Mouse (Mus musculus) forebrain, embryonic 16.5 days (tissue): ENCODE data around the gene Ckb. TPM values are rescaled to one million over a fixed set of nuclear protein-coding genes. Genes with fewer than 3 reads are reported as not detected.
A peak's percentile ranks its signal among the peaks of the same experiment; 100 is the strongest.
"Not testable (repeated sequence)": the region's sequence is repeated elsewhere in the genome, so short reads cannot be mapped to it uniquely, and the experiment has no call there.

Experiments used
- ATAC-seq: fragments of 200-750 bp; cut with Nextera tagmentation; 2 replicates; pipeline ENCODE4 v1.8.0; 2017; ENCODE audit warnings: mild to moderate bottlenecking, moderate library complexity
- H3K27ac ChIP-seq: fragments of 300-500 bp; sonication (generic); 2 replicates; pipeline ENCODE4 v1.5.1; 2014; ENCODE audit warnings: low read length, control low read depth
- H3K27me3 ChIP-seq: fragments of 300-500 bp; sonication (generic); replicated peaks from 2 replicates; pipeline ENCODE4 v1.6.1; 2014; ENCODE audit warnings: low read length; ENCODE audit not compliant: control insufficient read depth, insufficient read depth
- H3K36me3 ChIP-seq: fragments of 300-500 bp; sonication (generic); 2 replicates; pipeline ENCODE4 v1.6.1; 2014; ENCODE audit not compliant: control insufficient read depth, insufficient read depth
- H3K4me1 ChIP-seq: fragments of 300-500 bp; sonication (generic); replicated peaks from 2 replicates; pipeline ENCODE4 v1.6.1; 2014; ENCODE audit warnings: low read length; ENCODE audit not compliant: control insufficient read depth, insufficient read depth
- H3K4me2 ChIP-seq: fragments of 300-500 bp; sonication (generic); 2 replicates; pipeline ENCODE4 v1.6.1; 2014; ENCODE audit warnings: mild to moderate bottlenecking, low read length, control low read depth
- H3K4me3 ChIP-seq: fragments of 300-500 bp; sonication (generic); replicated peaks from 2 replicates; pipeline ENCODE4 v1.5.1; 2014; ENCODE audit warnings: mild to moderate bottlenecking, low read length, control low read depth
- H3K9ac ChIP-seq: fragments of 300-500 bp; sonication (generic); replicated peaks from 2 replicates; pipeline ENCODE4 v1.6.1; 2014; ENCODE audit warnings: low read depth, low read length, control low read depth
- H3K9me3 ChIP-seq: fragments of 300-500 bp; sonication (generic); 2 replicates; pipeline ENCODE4 v1.6.1; 2016; ENCODE audit warnings: low read length; ENCODE audit not compliant: control insufficient read depth
- WGBS: fragments of 180-500 bp; shearing (Covaris S2); extraction: QIAGEN DNeasy Blood & Tissue Kit; methylation state at CpG from one replicate; pipeline ENCODE4 v1.1.7; 2014; 5-methylcytosine and 5-hydroxymethylcytosine counted together
- polyA plus RNA-seq: library from polyadenylated mRNA; unstranded; fragments of >200 nt; fragmentation: Nextera tagmentation; extraction: Ambion mirVana; gene quantifications from 2 replicates; pipeline ENCODE4 v1.2.1, GENCODE M21; 2015

The Ckb gene
- polyA plus RNA-seq: 1,407 and 1,413 TPM in 2 replicates

GRCm38 (mm10) chr12:111672176-111672575 lies at the start of gene Ckb:
Ckb (minus strand) TSS chr12:111672338.
- Histone ChIP-seq H3K4me2 (peak within 1 kb of the TSS; percentile 68), H3K27me3 (no peaks in the 10 kb centered on the region), H3K27ac (peak within 1 kb of the TSS; percentile 92), H3K36me3 (no peaks in the 10 kb centered on the region; the same call in 1 of the 2 replicates), H3K4me1 (peaks cover 34% of the 10 kb centered on the region), H3K9me3 (no peaks in the 10 kb centered on the region), H3K4me3 (peak within 1 kb of the TSS; percentile 94), H3K9ac (peak within 1 kb of the TSS; percentile 98)
- peak; percentile 91 for ATAC-seq
- under 1% methylated on average over 31 of the region's 31 CpGs for WGBS

GRCm38 (mm10) chr12:111720222-111720621 lies 48.1 kb upstream of the Ckb start:
- H3K9ac ChIP-seq: no peak overlapping the region
- WGBS: 84% methylated on average over 4 of the region's 4 CpGs
- H3K4me1 ChIP-seq: peaks cover 5% of the 10 kb centered on the region
- H3K27me3 ChIP-seq: no peaks in the 10 kb centered on the region
- H3K4me3 ChIP-seq: no peak overlapping the region
- no peak overlapping the region for H3K27ac ChIP-seq
- H3K36me3 ChIP-seq: no peaks in the 10 kb centered on the region; the same call in none of the 2 replicates
- H3K4me2 ChIP-seq: no peak overlapping the region
- no peaks in the 10 kb centered on the region for H3K9me3 ChIP-seq
- no peak for ATAC-seq

- H3K9ac ChIP-seq: no peak overlapping the region; the same call in 1 of the 2 replicates
- H3K27me3 ChIP-seq: no peaks in the 10 kb centered on the region
- no peaks in the 10 kb centered on the region; the same call in none of the 2 replicates for H3K36me3 ChIP-seq
- WGBS: 25% methylated on average over 8 of the region's 8 CpGs
- peak overlapping the region; percentile 58 for H3K27ac ChIP-seq
- no peak overlapping the region for H3K4me2 ChIP-seq
- no peaks in the 10 kb centered on the region for H3K9me3 ChIP-seq
- H3K4me3 ChIP-seq: no peak overlapping the region
- H3K4me1 ChIP-seq: peaks cover 12% of the 10 kb centered on the region
- ATAC-seq: no peak; the same call in 1 of the 2 replicates
Observed at GRCm38 (mm10) chr12:111718656-111719055, 46.5 kb upstream of the Ckb start.

- Histone ChIP-seq H3K9me3 (no peaks in the 10 kb centered on the region), H3K27ac (no peak overlapping the region), H3K4me1 (peaks cover 19% of the 10 kb centered on the region), H3K4me2 (no peak overlapping the region), H3K36me3 (no peaks in the 10 kb centered on the region; the same call in 1 of the 2 replicates), H3K27me3 (no peaks in the 10 kb centered on the region), H3K4me3 (no peak overlapping the region), H3K9ac (no peak overlapping the region)
- WGBS: 97% methylated on average over 7 of the region's 7 CpGs
- no peak for ATAC-seq
Observed at GRCm38 (mm10) chr12:111716505-111716904, 44.4 kb upstream of the Ckb start.

GRCm38 (mm10) chr12:111713880-111714279 lies 41.7 kb upstream of the Ckb start:
- Histone ChIP-seq H3K36me3 (peaks cover 20% of the 10 kb centered on the region), H3K4me1 (peaks cover 24% of the 10 kb centered on the region), H3K4me3 (peak overlapping the region; percentile 69), H3K4me2 (peak overlapping the region; percentile 61)
- not testable (repeated sequence) for H3K27me3 ChIP-seq, H3K9me3 ChIP-seq, ATAC-seq, H3K27ac ChIP-seq, H3K9ac ChIP-seq
- 76% methylated on average over 6 of the region's 6 CpGs for WGBS

- Histone ChIP-seq H3K9me3 (no peaks in the 10 kb centered on the region), H3K27me3 (no peaks in the 10 kb centered on the region), H3K4me2 (peak within 1 kb of the TSS; percentile 61), H3K36me3 (peaks cover 22% of the 10 kb centered on the region), H3K4me3 (peak within 1 kb of the TSS; percentile 69), H3K9ac (peak within 1 kb of the TSS; percentile 68), H3K27ac (peak within 1 kb of the TSS; percentile 77), H3K4me1 (peaks cover 19% of the 10 kb centered on the region)
- ATAC-seq: peak; percentile 98
- under 1% methylated on average over 82 of the region's 86 CpGs for WGBS
Observed at GRCm38 (mm10) chr12:111713004-111713651, 41.0 kb upstream of the Ckb start, which contains the start of the genes Bag5 and Apopt1. Bag5 (minus strand) TSS chr12:111713257. Apopt1 (plus strand) TSS chr12:111713261.

- Histone ChIP-seq H3K4me2 (peak overlapping the region; percentile 58), H3K27ac (peak overlapping the region; percentile 77), H3K36me3 (peaks cover 25% of the 10 kb centered on the region), H3K4me1 (peaks cover 19% of the 10 kb centered on the region), H3K27me3 (no peaks in the 10 kb centered on the region), H3K9me3 (no peaks in the 10 kb centered on the region), H3K4me3 (peak overlapping the region; percentile 69), H3K9ac (peak overlapping the region; percentile 68)
- WGBS: under 1% methylated on average over 30 of the region's 33 CpGs
- peak; percentile 5 for ATAC-seq
Observed at GRCm38 (mm10) chr12:111712476-111712875, 40.3 kb upstream of the Ckb start.

- peaks cover 19% of the 10 kb centered on the region for H3K4me1 ChIP-seq
- no peaks in the 10 kb centered on the region for H3K27me3 ChIP-seq
- no peak overlapping the region for H3K4me2 ChIP-seq
- peaks cover 26% of the 10 kb centered on the region for H3K36me3 ChIP-seq
- no peak overlapping the region for H3K27ac ChIP-seq
- 88% methylated on average over 10 of the region's 10 CpGs for WGBS
- no peak for ATAC-seq
- no peak overlapping the region for H3K9ac ChIP-seq
- no peak overlapping the region for H3K4me3 ChIP-seq
- no peaks in the 10 kb centered on the region for H3K9me3 ChIP-seq
Observed at GRCm38 (mm10) chr12:111710091-111710490, 38.0 kb upstream of the Ckb start.

- Histone ChIP-seq H3K4me1 (peaks cover 15% of the 10 kb centered on the region), H3K27me3 (no peaks in the 10 kb centered on the region), H3K9ac (no peak overlapping the region), H3K9me3 (no peaks in the 10 kb centered on the region), H3K4me3 (no peak overlapping the region), H3K4me2 (no peak overlapping the region), H3K27ac (no peak overlapping the region), H3K36me3 (peaks cover 26% of the 10 kb centered on the region)
- ATAC-seq: no peak
- 70% methylated on average over 4 of the region's 4 CpGs for WGBS
Observed at GRCm38 (mm10) chr12:111708181-111708580, 36.0 kb upstream of the Ckb start.
